Mouse (Mus musculus) intestine, embryonic 14.5 days (tissue): Measurements from ENCODE around the gene Eif2a. TPM values are rescaled to one million over a fixed set of nuclear protein-coding genes. Genes with fewer than 3 reads are reported as not detected.

ENCODE experiments used
- polyA plus RNA-seq: library from polyadenylated mRNA; unstranded; fragments of >200 nt; fragmentation: Nextera tagmentation; extraction: Ambion mirVana; gene quantifications from 2 replicates; pipeline ENCODE4 v1.2.1, GENCODE M21; 2014

Eif2a gene
- polyA plus RNA-seq, 1 experiment from 2014 or later, result 53.8 TPM

Other genes with a start within 250 kb of the Eif2a start
- 15.0 TPM in 2 replicates for gene Tsc22d2, start 111.1 kb upstream of the Eif2a start, polyA plus RNA-seq
- gene Serp1, start 71 bp downstream of the Eif2a start, polyA plus RNA-seq, result 127 and 141 TPM in 2 replicates
- gene Selenot, start 50.8 kb downstream of the Eif2a start, polyA plus RNA-seq, result 23.0 and 23.9 TPM in 2 replicates
- gene Erich6, start 111.4 kb downstream of the Eif2a start, polyA plus RNA-seq, result 0.11 TPM in 1 of 2 replicates, not detected in the other
- gene Siah2, start 166.6 kb downstream of the Eif2a start, polyA plus RNA-seq, result 5.8 and 7.5 TPM in 2 replicates